Mouse (Mus musculus) MEL (cell line): Measurements from ENCODE around the gene Sgms1.

Source experiments
- CTCF ChIP-seq, 3 experiments: IDR thresholded peaks in 2 of 3; conservative IDR thresholded peaks in 1 of 3; 2 replicates each; pipeline ENCODE4 v1.5.1; 2011 to 2012; ENCODE audit warnings: low read length in 3 of 3, low read depth in 2 of 3, mild to moderate bottlenecking in 2 of 3, improper control_type of control experiment in 1 of 3, inconsistent platforms in 1 of 3, mixed read lengths in 1 of 3, moderate library complexity in 1 of 3; ENCODE audit not compliant: control insufficient read depth in 1 of 3, insufficient read depth in 1 of 3, poor library complexity in 1 of 3, severe bottlenecking in 1 of 3
- E2F4 ChIP-seq: IDR thresholded peaks from 2 replicates; pipeline ENCODE4 v1.6.1; 2011; ENCODE audit warnings: low read depth, low read length, improper control_type of control experiment, borderline replicate concordance
- EP300 ChIP-seq, 2 experiments: IDR thresholded peaks; 2 replicates each; pipeline ENCODE4 v1.6.1; 2011; ENCODE audit warnings: improper control_type of control experiment in 2 of 2, low read length in 2 of 2, low read depth in 1 of 2, mild to moderate bottlenecking in 1 of 2
- GABPA ChIP-seq: IDR thresholded peaks from 2 replicates; pipeline ENCODE4 v1.6.1; 2012; ENCODE audit warnings: low read depth, mild to moderate bottlenecking, inconsistent platforms, low read length, improper control_type of control experiment, moderate library complexity
- GATA1 ChIP-seq: IDR thresholded peaks from 2 replicates; pipeline ENCODE4 v1.6.1; 2011; ENCODE audit warnings: low read depth, low read length, improper control_type of control experiment
- MAFK ChIP-seq: IDR thresholded peaks from 2 replicates; pipeline ENCODE4 v1.6.1; 2011; ENCODE audit warnings: low read depth, mild to moderate bottlenecking, low read length, improper control_type of control experiment, borderline replicate concordance
- RAD21 ChIP-seq: IDR thresholded peaks from 2 replicates; pipeline ENCODE4 v1.6.1; 2011; ENCODE audit warnings: mild to moderate bottlenecking, low read depth, low read length, improper control_type of control experiment
- RCOR1 ChIP-seq: IDR thresholded peaks from 2 replicates; pipeline ENCODE4 v1.6.1; 2012; ENCODE audit warnings: low read depth, mild to moderate bottlenecking, inconsistent platforms, low read length, improper control_type of control experiment
- SIN3A ChIP-seq: IDR thresholded peaks from 2 replicates; pipeline ENCODE4 v1.6.1; 2012; ENCODE audit warnings: low read length, improper control_type of control experiment, inconsistent platforms
- USF2 ChIP-seq, 2 experiments: IDR thresholded peaks; 2 replicates each; pipeline ENCODE4 v1.6.1; 2011 to 2012; ENCODE audit warnings: improper control_type of control experiment in 2 of 2, low read length in 2 of 2, borderline replicate concordance in 1 of 2, inconsistent platforms in 1 of 2, low read depth in 1 of 2, mild to moderate bottlenecking in 1 of 2; ENCODE audit not compliant: insufficient read depth in 1 of 2
- ZC3H11A ChIP-seq: IDR thresholded peaks from 2 replicates; pipeline ENCODE4 v1.6.1; 2012; ENCODE audit warnings: low read depth, mild to moderate bottlenecking, inconsistent platforms, low read length, improper control_type of control experiment
- ZKSCAN1 ChIP-seq: IDR thresholded peaks from 2 replicates; pipeline ENCODE4 v1.6.1; 2012; ENCODE audit warnings: low read depth, mild to moderate bottlenecking, inconsistent platforms, low read length, improper control_type of control experiment, moderate library complexity
- ZNF384 ChIP-seq: IDR thresholded peaks from 2 replicates; pipeline ENCODE4 v1.6.1; 2012; ENCODE audit warnings: low read depth, mild to moderate bottlenecking, inconsistent platforms, low read length, improper control_type of control experiment

- TF ChIP-seq CTCF (IDR thresholded peaks at IDR 0.05 in 2 of 3, conservative IDR thresholded peaks at IDR 0.05 in 1 of 3; ENCODE audit: control insufficient read depth in 1 of 3, insufficient read depth in 1 of 3, low read depth in 2 of 3, low read length in 3 of 3, poor library complexity in 1 of 3, severe bottlenecking in 1 of 3) (no peak), ZC3H11A (no peak), ZNF384 (no peak), GABPA (no peak), ZKSCAN1 (no peak), GATA1 (peak; percentile 32; the same call in 1 of the 2 replicates), SIN3A (no peak), EP300 (IDR thresholded peaks at IDR 0.05; ENCODE audit: low read depth in 1 of 2, low read length in 2 of 2) (no peak), MAFK (no peak), E2F4 (no peak), RCOR1 (no peak), USF2 (IDR thresholded peaks at IDR 0.05; ENCODE audit: borderline replicate concordance in 1 of 2, insufficient read depth in 1 of 2, low read depth in 1 of 2, low read length in 2 of 2) (no peak), RAD21 (no peak)
Observed at GRCm38 (mm10) chr19:32302835-32303381, 86.6 kb downstream of the Sgms1 start.
